Mouse (Mus musculus) ES-Bruce4 (cell line): ENCODE data around the gene Susd2. TPM values are rescaled to one million over a fixed set of nuclear protein-coding genes. Genes with fewer than 3 reads are reported as not detected.

ENCODE experiments used
- H3K27ac ChIP-seq: 2 replicates; pipeline ENCODE4 v1.5.1; 2012; ENCODE audit warnings: low read length, inconsistent platforms; ENCODE audit not compliant: insufficient read depth
- H3K27me3 ChIP-seq: 2 replicates; pipeline ENCODE4 v1.6.1; 2012; ENCODE audit warnings: mild to moderate bottlenecking, low read length, inconsistent platforms; ENCODE audit not compliant: control insufficient read depth, poor library complexity, insufficient read depth, severe bottlenecking
- H3K36me3 ChIP-seq: 2 replicates; pipeline ENCODE4 v1.6.1; 2012; ENCODE audit warnings: inconsistent platforms, mild to moderate bottlenecking, low read length, moderate library complexity; ENCODE audit not compliant: control insufficient read depth, poor library complexity, insufficient read depth, severe bottlenecking
- H3K4me1 ChIP-seq: one replicate; pipeline ENCODE4 v1.8.1; 2011; ENCODE audit warnings: low read length; ENCODE audit not compliant: control insufficient read depth, insufficient read depth
- H3K4me3 ChIP-seq: 2 replicates; pipeline ENCODE4 v1.5.1; 2011; ENCODE audit warnings: low read depth, mild to moderate bottlenecking, low read length
- H3K9ac ChIP-seq: 2 replicates; pipeline ENCODE4 v1.6.1; 2012; ENCODE audit warnings: low read depth, mild to moderate bottlenecking, inconsistent platforms; ENCODE audit not compliant: poor library complexity, severe bottlenecking
- H3K9me3 ChIP-seq: replicated peaks from 2 replicates; pipeline ENCODE4 v1.6.1; 2012; ENCODE audit warnings: mild to moderate bottlenecking, low read length, inconsistent platforms; ENCODE audit not compliant: control insufficient read depth, poor library complexity, insufficient read depth, severe bottlenecking
- CTCF ChIP-seq: IDR thresholded peaks from one replicate; pipeline ENCODE4 v1.8.1; 2011; ENCODE audit warnings: low read depth, low read length
- EP300 ChIP-seq: IDR thresholded peaks from 2 replicates; pipeline ENCODE4 v1.6.1; 2011; ENCODE audit warnings: low read depth, low read length; ENCODE audit not compliant: insufficient read depth
- POLR2A ChIP-seq: IDR thresholded peaks from one replicate; pipeline ENCODE4 v1.8.1; 2011; ENCODE audit warnings: low read length; ENCODE audit not compliant: insufficient read depth
- polyA plus RNA-seq: library from polyadenylated mRNA; stranded (reverse); fragments of >200 nt; gene quantifications from 2 replicates; pipeline ENCODE4 v1.2.4, GENCODE M21; 2011; ENCODE audit warnings: low read depth; ENCODE audit not compliant: missing spikeins, insufficient read depth, insufficient read length

Susd2 gene
- polyA plus RNA-seq, 1 experiment: 11.1 TPM

DNA sequence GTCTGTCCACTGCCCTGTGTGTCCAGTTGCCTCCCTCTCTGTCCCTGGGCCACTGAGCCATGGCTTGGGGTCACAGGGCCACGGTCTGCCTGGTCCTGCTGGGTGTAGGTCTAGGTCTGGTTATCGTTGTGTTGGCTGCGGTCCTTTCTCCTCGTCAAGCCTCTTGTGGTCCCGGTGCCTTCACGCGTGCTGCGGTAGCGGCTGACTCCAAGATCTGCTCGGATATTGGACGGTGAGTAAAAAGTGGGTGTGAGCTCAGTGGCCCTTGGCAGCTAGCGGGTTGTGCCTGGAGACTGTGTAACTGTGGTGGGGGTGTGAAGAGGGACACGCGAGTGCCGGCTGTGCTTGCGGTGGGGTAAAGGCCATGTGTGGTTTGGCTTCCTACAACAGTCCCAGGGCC, 54.2 kb downstream of the Susd2 start:
- no peaks in the 10 kb centered on the region for H3K4me1 ChIP-seq
- H3K27ac ChIP-seq: no peak overlapping the region
- H3K36me3 ChIP-seq: no peaks in the 10 kb centered on the region
- no peaks in the 10 kb centered on the region for H3K27me3 ChIP-seq
- TF ChIP-seq POLR2A (no peak), EP300 (no peak), CTCF (no peak)
- H3K4me3 ChIP-seq: no peak overlapping the region
- no peak overlapping the region for H3K9ac ChIP-seq
- no peaks in the 10 kb centered on the region for H3K9me3 ChIP-seq

DNA sequence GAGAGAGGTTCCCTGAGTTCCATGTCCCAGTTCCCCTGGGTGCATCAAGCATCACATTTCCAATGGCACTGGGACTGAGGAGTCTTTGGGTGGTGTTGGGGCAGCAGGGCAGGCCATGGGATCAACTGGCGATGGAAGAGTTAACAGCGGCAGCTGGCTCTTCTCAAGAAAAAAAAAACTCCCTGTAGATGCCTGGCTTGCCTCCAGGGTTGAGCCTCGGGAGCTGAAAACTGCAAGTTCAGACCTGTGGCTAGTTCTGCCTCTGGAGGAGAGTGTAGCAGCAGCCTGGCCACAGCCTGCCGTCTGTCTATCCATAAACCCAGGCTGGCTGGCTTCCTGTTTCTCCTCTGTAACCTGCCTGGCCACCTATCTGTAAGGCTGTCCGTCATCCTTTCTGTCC, 54.7 kb downstream of the Susd2 start, which contains the start of gene Ggt5:
Gene Ggt5, plus strand, starts transcription at position 212 of the 400 bp plus-strand sequence.
- Histone ChIP-seq H3K27me3 (no peaks in the 10 kb centered on the region), H3K4me3 (no peak within 1 kb of the TSS), H3K27ac (no peak within 1 kb of the TSS), H3K36me3 (no peaks in the 10 kb centered on the region), H3K4me1 (no peaks in the 10 kb centered on the region), H3K9me3 (no peaks in the 10 kb centered on the region), H3K9ac (no peak within 1 kb of the TSS)
- TF ChIP-seq EP300 (no peak), POLR2A (no peak), CTCF (no peak)

DNA sequence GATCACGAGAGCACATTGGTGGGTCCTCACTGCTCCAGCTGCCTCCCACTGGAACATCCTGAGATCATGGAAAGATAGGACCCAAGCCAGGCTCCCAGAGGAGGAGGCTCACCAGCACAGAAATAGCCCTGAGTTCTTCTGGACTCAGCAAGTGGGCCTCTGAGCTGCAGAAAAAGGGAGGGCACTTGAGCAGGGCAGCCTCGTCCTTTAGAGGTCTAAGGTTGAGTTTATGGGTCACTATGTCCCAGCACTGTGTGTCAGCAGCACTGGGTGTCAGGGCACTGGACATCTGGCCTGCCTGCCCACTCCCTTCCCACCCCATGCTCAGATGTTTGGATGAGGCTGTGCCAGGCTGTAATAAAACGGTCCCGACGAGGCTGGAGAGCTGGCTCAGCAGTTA, 55.5 kb downstream of the Susd2 start:
- H3K9ac ChIP-seq: no peak overlapping the region
- no peaks in the 10 kb centered on the region for H3K4me1 ChIP-seq
- no peak overlapping the region for H3K27ac ChIP-seq
- no peak overlapping the region for H3K4me3 ChIP-seq
- TF ChIP-seq CTCF (no peak), EP300 (no peak), POLR2A (no peak)
- H3K36me3 ChIP-seq: no peaks in the 10 kb centered on the region
- H3K9me3 ChIP-seq: no peaks in the 10 kb centered on the region
- H3K27me3 ChIP-seq: no peaks in the 10 kb centered on the region

DNA sequence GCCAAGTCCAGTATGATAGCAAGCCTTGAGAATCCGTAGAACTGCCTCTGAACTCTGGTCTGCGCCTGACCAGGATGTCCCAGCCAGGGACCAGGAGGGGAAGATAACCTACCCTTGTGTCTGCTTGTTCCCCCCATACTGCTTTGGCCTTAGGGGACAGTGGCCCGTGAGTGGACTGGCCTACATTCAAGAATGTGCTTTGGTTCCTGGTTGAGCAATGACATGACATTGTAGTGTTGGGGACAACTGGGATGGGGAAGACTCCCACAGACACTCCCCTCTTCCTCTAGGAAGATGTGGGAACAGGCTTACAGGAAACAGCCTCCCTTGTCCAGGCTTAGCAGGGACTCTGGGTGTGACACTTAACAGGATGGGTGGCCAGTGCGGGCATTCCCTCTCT, 56.0 kb downstream of the Susd2 start:
- no peaks in the 10 kb centered on the region for H3K9me3 ChIP-seq
- no peak for TF ChIP-seq POLR2A
- no peak for TF ChIP-seq EP300
- no peak for TF ChIP-seq CTCF
- H3K4me1 ChIP-seq: no peaks in the 10 kb centered on the region
- H3K36me3 ChIP-seq: no peaks in the 10 kb centered on the region
- H3K27me3 ChIP-seq: no peaks in the 10 kb centered on the region
- H3K4me3 ChIP-seq: no peak overlapping the region
- H3K27ac ChIP-seq: no peak overlapping the region
- H3K9ac ChIP-seq: no peak overlapping the region

Other genes with a start within 250 kb of the Susd2 start
- gene Upb1, start 242.9 kb downstream of the Susd2 start, polyA plus RNA-seq: not detected in 2 replicates
- gene Snrpd3, start 126.5 kb downstream of the Susd2 start, polyA plus RNA-seq: 506 and 548 TPM in 2 replicates
- gene Gucd1, start 126.0 kb downstream of the Susd2 start, polyA plus RNA-seq: 8.1 and 9.9 TPM in 2 replicates
- gene Lrrc75b, start 83.7 kb downstream of the Susd2 start, polyA plus RNA-seq: not detected in 2 replicates
- gene Ggt1, start 82.4 kb downstream of the Susd2 start, polyA plus RNA-seq: 2.8 and 4.4 TPM in 2 replicates
- gene Ggt5, start 54.7 kb downstream of the Susd2 start, polyA plus RNA-seq: 0.81 and 0.90 TPM in 2 replicates
- 35.6 and 41.5 TPM in 2 replicates for gene Cabin1, start 120.3 kb upstream of the Susd2 start, polyA plus RNA-seq
- 99.5 and 108 TPM in 2 replicates for gene Ddt, start 129.4 kb upstream of the Susd2 start, polyA plus RNA-seq
- gene Gm20441, start 136.9 kb upstream of the Susd2 start, polyA plus RNA-seq: not detected in 2 replicates
- 9.7 and 11.6 TPM in 2 replicates for gene Gstt3, start 137.4 kb upstream of the Susd2 start, polyA plus RNA-seq
- 8.9 and 9.5 TPM in 2 replicates for gene Gstt1, start 154.6 kb upstream of the Susd2 start, polyA plus RNA-seq
- not detected in 2 replicates for gene Gstt4, start 178.5 kb upstream of the Susd2 start, polyA plus RNA-seq
- 26.3 and 31.9 TPM in 2 replicates for gene Gstt2, start 193.4 kb upstream of the Susd2 start, polyA plus RNA-seq
- gene Mif, start 216.2 kb upstream of the Susd2 start, polyA plus RNA-seq: 1,651 and 1,929 TPM in 2 replicates
- gene Derl3, start 249.4 kb upstream of the Susd2 start, polyA plus RNA-seq: 9.6 and 13.8 TPM in 2 replicates